In genomic region chr4:143379931-143380715, GRCm38 (mm10) we compare ENCODE assay signal across 9 mouse cellular contexts. TPM values are rescaled to one million over a fixed set of nuclear protein-coding genes. Genes with fewer than 3 reads are reported as not detected.
DNase-seq lines count a peak whose midpoint lies in the region; ATAC-seq and TF ChIP-seq lines count a peak whose summit lies in the region.
"Had no signal": no experiment of that assay in that cellular context is flagged by ENCODE, and none has a peak within 500 bp of the region (broad histone marks: within the 10 kb centered on the region; RNA-seq: fewer than 3 reads in every experiment).

No protein-coding gene starts in this region.

- H3K36me3 ChIP-seq in heart, embryonic 13.5 days: no peaks in the 10 kb centered on the region
- no peaks in the 10 kb centered on the region for H3K36me3 ChIP-seq in forebrain, embryonic 12.5 days (replicated peaks)
- H3K36me3 ChIP-seq in midbrain, embryonic 10.5 days: no peaks in the 10 kb centered on the region

- TF ChIP-seq CTCF in brain, embryonic 14.5 days (IDR thresholded peaks at IDR 0.05; ENCODE audit: borderline replicate concordance, extremely low read depth, insufficient read depth, insufficient read length): no peak

- no peak overlapping the region for H3K27ac ChIP-seq in heart, embryonic 13.5 days (replicated peaks)
- 0 out of 2 replicates have a peak overlapping the region, but pooled peaks have one; percentile 31 for H3K27ac ChIP-seq in forebrain, embryonic 12.5 days
- peak overlapping the region; percentile 77 for H3K27ac ChIP-seq in midbrain, embryonic 10.5 days (replicated peaks)

- H3K9ac ChIP-seq in heart, embryonic 13.5 days: no peak overlapping the region
- 0 out of 2 replicates have a peak overlapping the region, but pooled peaks have one; percentile 1 for H3K9ac ChIP-seq in forebrain, embryonic 12.5 days

- H3K27me3 ChIP-seq in heart, embryonic 13.5 days (replicated peaks): peaks cover 24% of the 10 kb centered on the region
- peaks cover 5% of the 10 kb centered on the region; the same call in 1 of the 2 replicates for H3K27me3 ChIP-seq in forebrain, embryonic 12.5 days
- peaks cover 34% of the 10 kb centered on the region for H3K27me3 ChIP-seq in midbrain, embryonic 10.5 days (ENCODE audit: low read depth, poor library complexity, severe bottlenecking)

- no peak for ATAC-seq in heart, embryonic 13.5 days (ENCODE audit: extremely low read depth, insufficient number of reproducible peaks, low FRiP score, low TSS enrichment)
- ATAC-seq in forebrain, embryonic 12.5 days (ENCODE audit: low FRiP score): peak; percentile 34
- no peak for ATAC-seq in erythroid progenitor cell, adult 5-6 weeks (replicated peaks; ENCODE audit: low FRiP score, poor library complexity, severe bottlenecking)

- peak overlapping the region; percentile 28 for H3K4me2 ChIP-seq in heart, embryonic 13.5 days
- no peak overlapping the region for H3K4me2 ChIP-seq in forebrain, embryonic 12.5 days

- 21% methylated on average over 15 of the region's 15 CpGs for WGBS in heart, embryonic 13.5 days
- 32% methylated on average over 15 of the region's 15 CpGs for WGBS in forebrain, embryonic 12.5 days
- 26% methylated on average over 15 of the region's 15 CpGs for WGBS in midbrain, embryonic 10.5 days

- H3K4me3 ChIP-seq in heart, embryonic 13.5 days: no peak overlapping the region
- no peak overlapping the region for H3K4me3 ChIP-seq in forebrain, embryonic 12.5 days (replicated peaks)
- peak overlapping the region; percentile 36 for H3K4me3 ChIP-seq in midbrain, embryonic 10.5 days

- 0 out of 2 replicates have a peak, but pooled peaks cover 7% of the 10 kb centered on the region for H3K4me1 ChIP-seq in heart, embryonic 13.5 days
- H3K4me1 ChIP-seq in forebrain, embryonic 12.5 days: peaks cover 19% of the 10 kb centered on the region
- peaks cover 23% of the 10 kb centered on the region for H3K4me1 ChIP-seq in midbrain, embryonic 10.5 days

- H3K9me3 ChIP-seq in heart, embryonic 13.5 days: no peaks in the 10 kb centered on the region
- no peaks in the 10 kb centered on the region for H3K9me3 ChIP-seq in forebrain, embryonic 12.5 days
- no peaks in the 10 kb centered on the region for H3K9me3 ChIP-seq in midbrain, embryonic 10.5 days (replicated peaks)

- DNase-seq in heart, adult 8-10 months (ENCODE audit: low spot score): no peak
- peak; percentile 58 for DNase-seq in brain, embryonic 14.5 days (ENCODE audit: low read depth)
- peak; percentile 62 for DNase-seq in midbrain, embryonic 10.5 days (ENCODE audit: low spot score)
- DNase-seq in B cell, adult 2 months: no peak
- no peak for DNase-seq in spleen, adult 18-20 months

- no peak for TF ChIP-seq POLR2A in brain, embryonic 14.5 days (IDR thresholded peaks at IDR 0.05; ENCODE audit: borderline replicate concordance, extremely low read depth, insufficient read depth, insufficient read length, poor library complexity, severe bottlenecking)

RNA-seq across cellular contexts. Expression of gene Pramel1, which starts 14.1 kb away (rescaled TPM):
- polyA plus RNA-seq in heart, embryonic 13.5 days (2015; fragmentation: Nextera tagmentation; extraction: Ambion mirVana): not detected in 2 replicates
- total RNA-seq in heart, adult 8-10 months (2022): not detected
- not detected in 2 replicates for polyA plus RNA-seq in brain, embryonic 14.5 days (2012; rRNA removed)
- polyA plus RNA-seq in forebrain, embryonic 12.5 days (2016; fragmentation: Nextera tagmentation; extraction: Ambion mirVana): not detected in 2 replicates
- not detected in 2 replicates for polyA plus RNA-seq in midbrain, embryonic 10.5 days (2016; fragmentation: Nextera tagmentation; extraction: Ambion mirVana)
- not detected in 2 replicates for total RNA-seq in erythroid progenitor cell, adult 5-6 weeks (2015; ENCODE audit: low replicate concordance)
- total RNA-seq in erythroid progenitor cell, adult 5-6 weeks (2017; ENCODE audit: low replicate concordance): not detected in 2 replicates
- polyA plus RNA-seq: heart, embryonic 16.5 days had no signal

RNA-seq across cellular contexts. Expression of gene Lrrc38, which starts 30.6 kb away (rescaled TPM):
- 0.17 and 0.40 TPM in 2 replicates for polyA plus RNA-seq in heart, embryonic 13.5 days (2015; fragmentation: Nextera tagmentation; extraction: Ambion mirVana)
- under 1 TPM in 1 of 4 experiments, not detected in 3; 0.14 TPM for total RNA-seq in heart, adult 8-10 months (2022)
- polyA plus RNA-seq in brain, embryonic 14.5 days (2012; rRNA removed): 0.23 TPM in 2 replicates
- not detected in 2 replicates for polyA plus RNA-seq in forebrain, embryonic 12.5 days (2016; fragmentation: Nextera tagmentation; extraction: Ambion mirVana)
- 0.06 and 0.35 TPM in 2 replicates for polyA plus RNA-seq in midbrain, embryonic 10.5 days (2016; fragmentation: Nextera tagmentation; extraction: Ambion mirVana)
- total RNA-seq in erythroid progenitor cell, adult 5-6 weeks (2015; ENCODE audit: low replicate concordance): not detected in 2 replicates
- not detected in 2 replicates for total RNA-seq in erythroid progenitor cell, adult 5-6 weeks (2017; ENCODE audit: low replicate concordance)

RNA-seq across cellular contexts. Expression of gene Pramef8, which starts 32.1 kb away (rescaled TPM):
- polyA plus RNA-seq in heart, embryonic 13.5 days (2015; fragmentation: Nextera tagmentation; extraction: Ambion mirVana): 11.0 and 13.2 TPM in 2 replicates
- 10 to 100 TPM in 2 of 4 experiments, 1 to 10 TPM in 2; 8.4 to 11.9 (median 10.0) TPM for total RNA-seq in heart, adult 8-10 months (2022)
- polyA plus RNA-seq in brain, embryonic 14.5 days (2012; rRNA removed): 12.1 and 14.7 TPM in 2 replicates
- 18.7 and 23.4 TPM in 2 replicates for polyA plus RNA-seq in forebrain, embryonic 12.5 days (2016; fragmentation: Nextera tagmentation; extraction: Ambion mirVana)
- 19.5 and 23.8 TPM in 2 replicates for polyA plus RNA-seq in midbrain, embryonic 10.5 days (2016; fragmentation: Nextera tagmentation; extraction: Ambion mirVana)
- total RNA-seq in erythroid progenitor cell, adult 5-6 weeks (2015; ENCODE audit: low replicate concordance): 2.1 and 5.0 TPM in 2 replicates
- total RNA-seq in erythroid progenitor cell, adult 5-6 weeks (2017; ENCODE audit: low replicate concordance): 0.15 and 3.3 TPM in 2 replicates

Comparison
In these comparisons a context has a peak if more than half of its experiments do, and no peak if none do; other contexts are left out.
1. DNase-seq: peak in brain, embryonic 14.5 days (single experiment) and midbrain, embryonic 10.5 days (single experiment); none in heart, adult 8-10 months (single experiment), B cell, adult 2 months (0 of 2) and spleen, adult 18-20 months (0 of 2).